Mouse (Mus musculus) liver, embryonic 14.5 days (tissue): ENCODE measurements around the gene Cacna1c.

Source experiments
- CTCF ChIP-seq: IDR thresholded peaks from 2 replicates; pipeline ENCODE4 v1.5.1; 2016; ENCODE audit warnings: antibody characterized with exemption, low read depth, control low read depth
- EP300 ChIP-seq: IDR thresholded peaks from 2 replicates; pipeline ENCODE4 v1.6.1; 2016; ENCODE audit warnings: antibody characterized with exemption, low read depth

- TF ChIP-seq CTCF (no peak), EP300 (no peak)
These were observed 36.8 kb upstream of the Cacna1c start for GRCm38 (mm10) chr6:119233066-119233465.
